Mouse (Mus musculus) megakaryocyte, embryonic 14.5 days (primary cell): ENCODE measurements around the gene Olfr543. TPM values are rescaled to one million over a fixed set of nuclear protein-coding genes. Genes with fewer than 3 reads are reported as not detected.

Experiments used
- H3K27me3 ChIP-seq: replicated peaks from 2 replicates; pipeline ENCODE3; 2012; ENCODE audit warnings: inconsistent platforms
- H3K36me3 ChIP-seq: replicated peaks from 2 replicates; pipeline ENCODE3; 2012; ENCODE audit warnings: low read length, inconsistent platforms, mixed read lengths
- H3K4me1 ChIP-seq: 2 replicates; pipeline ENCODE4 v1.6.1; 2012; ENCODE audit warnings: inconsistent platforms
- H3K4me3 ChIP-seq: replicated peaks from 2 replicates; pipeline ENCODE3; 2012; ENCODE audit warnings: moderate library complexity, mild to moderate bottlenecking, inconsistent platforms
- H3K9me3 ChIP-seq: 2 replicates; pipeline ENCODE4 v1.6.1; 2012; ENCODE audit warnings: inconsistent platforms
- FLI1 ChIP-seq: IDR thresholded peaks from 2 replicates; pipeline ENCODE4 v1.6.1; 2012; ENCODE audit warnings: low read length, inconsistent platforms, mixed read lengths
- GATA1 ChIP-seq: IDR thresholded peaks from 3 replicates; pipeline ENCODE4 v1.6.1; 2012; ENCODE audit warnings: mixed read lengths, low read length, inconsistent platforms, borderline replicate concordance
- polyA plus RNA-seq: library from polyadenylated mRNA; stranded (reverse); fragments of >175 nt; gene quantifications from 2 replicates; pipeline ENCODE4 v1.2.3, GENCODE M21; 2012; ENCODE audit warnings: low replicate concordance; ENCODE audit not compliant: insufficient read depth

The Olfr543 gene
- polyA plus RNA-seq, 1 experiment: not detected

GRCm38 (mm10) chr7:102440822-102441656 is 40.4 kb downstream of the Olfr543 start:
- peak overlapping the region; percentile 96 for H3K4me3 ChIP-seq
- H3K27me3 ChIP-seq: no peaks in the 10 kb centered on the region
- H3K4me1 ChIP-seq: peaks cover 27% of the 10 kb centered on the region
- no peaks in the 10 kb centered on the region for H3K9me3 ChIP-seq
- peaks cover 39% of the 10 kb centered on the region for H3K36me3 ChIP-seq
- TF ChIP-seq GATA1: no peak
- no peak for TF ChIP-seq FLI1

DNA sequence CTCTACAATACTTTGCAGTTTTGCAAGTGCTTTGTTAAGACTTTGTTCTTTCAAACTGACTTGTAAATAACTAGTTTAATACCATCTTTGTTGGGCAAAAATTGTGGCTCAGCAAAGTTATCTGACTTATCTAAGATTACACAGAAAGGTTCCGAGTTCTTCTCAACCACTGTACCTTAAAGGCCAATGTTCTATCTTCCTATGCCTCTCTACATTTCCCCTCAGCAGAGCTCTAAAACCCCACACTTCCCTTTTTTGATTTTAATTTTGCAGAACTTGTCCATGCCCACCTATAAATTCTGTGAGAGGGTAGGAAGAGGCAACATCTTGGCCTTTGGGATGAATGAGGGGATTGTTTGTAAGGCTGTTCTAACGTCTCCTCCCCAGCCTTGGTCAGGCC is 47.1 kb downstream of the Olfr543 start:
- no peaks in the 10 kb centered on the region for H3K27me3 ChIP-seq
- H3K36me3 ChIP-seq: peaks cover 88% of the 10 kb centered on the region
- peaks cover 34% of the 10 kb centered on the region for H3K4me1 ChIP-seq
- no peak for TF ChIP-seq GATA1
- TF ChIP-seq FLI1: no peak
- no peaks in the 10 kb centered on the region for H3K9me3 ChIP-seq
- no peak overlapping the region for H3K4me3 ChIP-seq

Other genes with a start within 250 kb of the Olfr543 start
- 210 and 238 TPM in 2 replicates for gene Rhog, start 225.6 kb downstream of the Olfr543 start, polyA plus RNA-seq
- gene Stim1, start 213.9 kb downstream of the Olfr543 start, polyA plus RNA-seq: 106 and 312 TPM in 2 replicates
- gene Rrm1, start 40.0 kb downstream of the Olfr543 start, polyA plus RNA-seq: 13.8 and 46.6 TPM in 2 replicates
- not detected in 2 replicates for gene Olfr544, start 6.6 kb upstream of the Olfr543 start, polyA plus RNA-seq
- gene Olfr545, start 17.9 kb upstream of the Olfr543 start, polyA plus RNA-seq: not detected in 2 replicates
- gene Olfr547, start 53.1 kb upstream of the Olfr543 start, polyA plus RNA-seq: not detected in 2 replicates
- gene Olfr548-ps1, start 59.2 kb upstream of the Olfr543 start, polyA plus RNA-seq: not detected in 2 replicates
- gene Olfr549, start 68.2 kb upstream of the Olfr543 start, polyA plus RNA-seq: not detected in 2 replicates
- gene Trim21, start 83.8 kb upstream of the Olfr543 start, polyA plus RNA-seq: 0.60 and 3.0 TPM in 2 replicates
- not detected in 2 replicates for gene Olfr550, start 89.8 kb upstream of the Olfr543 start, polyA plus RNA-seq
- gene Olfr551, start 110.2 kb upstream of the Olfr543 start, polyA plus RNA-seq: not detected in 2 replicates
- 0.06 and 3.2 TPM in 2 replicates for gene Olfr552, start 116.1 kb upstream of the Olfr543 start, polyA plus RNA-seq
- not detected in 2 replicates for gene Olfr553, start 136.5 kb upstream of the Olfr543 start, polyA plus RNA-seq
- not detected in 2 replicates for gene Olfr554, start 156.8 kb upstream of the Olfr543 start, polyA plus RNA-seq
- gene Olfr555, start 177.1 kb upstream of the Olfr543 start, polyA plus RNA-seq: not detected in 2 replicates
- not detected in 2 replicates for gene Olfr556, start 183.2 kb upstream of the Olfr543 start, polyA plus RNA-seq
- gene Trim68, start 205.6 kb upstream of the Olfr543 start, polyA plus RNA-seq: 0.73 and 1.0 TPM in 2 replicates
- not detected in 2 replicates for gene Olfr557, start 214.2 kb upstream of the Olfr543 start, polyA plus RNA-seq
- not detected in 2 replicates for gene Olfr558, start 220.5 kb upstream of the Olfr543 start, polyA plus RNA-seq
- not detected in 2 replicates for gene Olfr33, start 237.4 kb upstream of the Olfr543 start, polyA plus RNA-seq
- not detected in 2 replicates for gene Olfr559, start 245.8 kb upstream of the Olfr543 start, polyA plus RNA-seq